Mouse (Mus musculus) megakaryocyte, embryonic 14.5 days (primary cell): ENCODE results near the gene Rad50. TPM values are rescaled to one million over a fixed set of nuclear protein-coding genes. Genes with fewer than 3 reads are reported as not detected.

Experiments used
- H3K27me3 ChIP-seq: replicated peaks from 2 replicates; pipeline ENCODE3; 2012; ENCODE audit warnings: inconsistent platforms
- H3K36me3 ChIP-seq: replicated peaks from 2 replicates; pipeline ENCODE3; 2012; ENCODE audit warnings: low read length, inconsistent platforms, mixed read lengths
- H3K4me1 ChIP-seq: 2 replicates; pipeline ENCODE4 v1.6.1; 2012; ENCODE audit warnings: inconsistent platforms
- H3K4me3 ChIP-seq: replicated peaks from 2 replicates; pipeline ENCODE3; 2012; ENCODE audit warnings: moderate library complexity, mild to moderate bottlenecking, inconsistent platforms
- H3K9me3 ChIP-seq: 2 replicates; pipeline ENCODE4 v1.6.1; 2012; ENCODE audit warnings: inconsistent platforms
- FLI1 ChIP-seq: IDR thresholded peaks from 2 replicates; pipeline ENCODE4 v1.6.1; 2012; ENCODE audit warnings: low read length, inconsistent platforms, mixed read lengths
- GATA1 ChIP-seq: IDR thresholded peaks from 3 replicates; pipeline ENCODE4 v1.6.1; 2012; ENCODE audit warnings: mixed read lengths, low read length, inconsistent platforms, borderline replicate concordance
- polyA plus RNA-seq: library from polyadenylated mRNA; stranded (reverse); fragments of >175 nt; gene quantifications from 2 replicates; pipeline ENCODE4 v1.2.3, GENCODE M21; 2012; ENCODE audit warnings: low replicate concordance; ENCODE audit not compliant: insufficient read depth

Rad50 gene
- polyA plus RNA-seq, 1 experiment, result 3.2 TPM

DNA sequence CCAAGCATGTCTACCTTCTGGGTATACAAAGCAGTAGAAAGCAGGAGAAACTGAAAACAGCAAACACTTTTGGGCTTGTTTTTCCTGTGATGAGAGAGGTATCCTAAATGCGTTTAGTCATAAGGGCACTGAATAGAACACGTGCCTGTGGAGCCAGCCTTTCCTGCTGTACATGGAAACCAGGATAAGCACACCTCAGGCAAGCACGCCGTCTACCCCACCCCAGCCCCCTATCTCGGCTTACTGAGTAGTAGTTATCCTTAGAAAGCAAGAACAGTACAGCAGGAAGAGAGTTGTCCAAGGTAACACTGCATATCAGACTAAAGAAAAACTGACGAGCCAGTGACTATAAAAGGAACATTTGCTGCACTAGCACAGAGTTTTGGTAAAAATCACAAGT is 49.3 kb downstream of the Rad50 start:
- Histone ChIP-seq H3K27me3 (no peaks in the 10 kb centered on the region), H3K4me1 (peaks cover 87% of the 10 kb centered on the region), H3K36me3 (peaks cover 49% of the 10 kb centered on the region), H3K4me3 (no peak overlapping the region), H3K9me3 (no peaks in the 10 kb centered on the region)
- no peak for TF ChIP-seq FLI1
- TF ChIP-seq GATA1, result no peak

- no peaks in the 10 kb centered on the region for H3K27me3 ChIP-seq
- H3K4me1 ChIP-seq, result peaks cover 83% of the 10 kb centered on the region
- peak overlapping the region; percentile 67 for H3K4me3 ChIP-seq
- H3K36me3 ChIP-seq, result peaks cover 53% of the 10 kb centered on the region
- no peaks in the 10 kb centered on the region for H3K9me3 ChIP-seq
- no peak for TF ChIP-seq GATA1
- TF ChIP-seq FLI1, result no peak
Measured at GRCm38 (mm10) chr11:53657381-53657780, 49.7 kb downstream of the Rad50 start.

GRCm38 (mm10) chr11:53656558-53657202 is 50.4 kb downstream of the Rad50 start:
- Histone ChIP-seq H3K4me1 (peaks cover 80% of the 10 kb centered on the region), H3K9me3 (no peaks in the 10 kb centered on the region), H3K27me3 (no peaks in the 10 kb centered on the region), H3K4me3 (peak overlapping the region; percentile 87), H3K36me3 (peaks cover 56% of the 10 kb centered on the region)
- TF ChIP-seq FLI1, result no peak
- TF ChIP-seq GATA1, result no peak

- Histone ChIP-seq H3K4me1 (peaks cover 83% of the 10 kb centered on the region), H3K4me3 (peak overlapping the region; percentile 15), H3K27me3 (no peaks in the 10 kb centered on the region), H3K9me3 (no peaks in the 10 kb centered on the region), H3K36me3 (peaks cover 58% of the 10 kb centered on the region)
- TF ChIP-seq FLI1, result no peak
- no peak; the same call in 2 of the 3 replicates for TF ChIP-seq GATA1
Measured at GRCm38 (mm10) chr11:53655043-53655442, 52.1 kb downstream of the Rad50 start.

GRCm38 (mm10) chr11:53652427-53652826 is 54.7 kb downstream of the Rad50 start:
- Histone ChIP-seq H3K9me3 (no peaks in the 10 kb centered on the region), H3K4me3 (no peak overlapping the region), H3K36me3 (peaks cover 76% of the 10 kb centered on the region), H3K4me1 (peaks cover 66% of the 10 kb centered on the region), H3K27me3 (no peaks in the 10 kb centered on the region)
- no peak for TF ChIP-seq FLI1
- no peak for TF ChIP-seq GATA1

DNA sequence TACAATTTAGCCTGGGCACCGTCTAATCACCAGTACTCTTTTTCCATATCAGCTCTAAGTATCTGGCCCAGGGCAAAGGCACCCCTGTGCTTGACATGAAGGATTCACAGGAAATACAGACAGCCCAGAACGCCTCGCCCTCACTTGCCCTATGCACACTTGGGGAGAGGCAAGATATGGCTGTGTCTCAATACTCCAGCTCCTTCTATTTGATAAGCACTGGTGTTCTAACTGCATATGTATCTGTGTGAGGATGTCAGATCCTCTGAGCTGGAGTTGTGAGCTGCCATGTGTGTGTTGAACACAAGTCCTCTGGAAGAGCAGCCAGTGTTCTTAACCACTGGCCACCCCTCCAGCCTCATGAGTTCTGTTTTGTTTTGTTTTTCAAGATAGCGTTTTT is 55.7 kb downstream of the Rad50 start:
- peaks cover 79% of the 10 kb centered on the region for H3K36me3 ChIP-seq

GRCm38 (mm10) chr11:53644017-53644416 is 63.1 kb downstream of the Rad50 start:
- Histone ChIP-seq H3K4me3 (no peak overlapping the region), H3K4me1 (peaks cover 23% of the 10 kb centered on the region), H3K36me3 (peaks cover 20% of the 10 kb centered on the region), H3K27me3 (peaks cover 4% of the 10 kb centered on the region), H3K9me3 (peaks cover 7% of the 10 kb centered on the region; the same call in 1 of the 2 replicates)
- TF ChIP-seq GATA1 (no peak), FLI1 (no peak)

More for the DNA sequence above, 55.7 kb downstream of the Rad50 start:
- TF ChIP-seq GATA1 (no peak), FLI1 (no peak)
- Histone ChIP-seq H3K9me3 (no peaks in the 10 kb centered on the region), H3K4me1 (peaks cover 64% of the 10 kb centered on the region), H3K4me3 (no peak overlapping the region), H3K27me3 (no peaks in the 10 kb centered on the region)

- Histone ChIP-seq H3K27me3 (peaks cover 4% of the 10 kb centered on the region), H3K9me3 (peaks cover 7% of the 10 kb centered on the region; the same call in 1 of the 2 replicates), H3K4me1 (peaks cover 23% of the 10 kb centered on the region), H3K4me3 (no peak overlapping the region), H3K36me3 (peaks cover 8% of the 10 kb centered on the region)
- TF ChIP-seq FLI1 (no peak), GATA1 (no peak)
Measured at GRCm38 (mm10) chr11:53642744-53643279, 64.3 kb downstream of the Rad50 start.

DNA sequence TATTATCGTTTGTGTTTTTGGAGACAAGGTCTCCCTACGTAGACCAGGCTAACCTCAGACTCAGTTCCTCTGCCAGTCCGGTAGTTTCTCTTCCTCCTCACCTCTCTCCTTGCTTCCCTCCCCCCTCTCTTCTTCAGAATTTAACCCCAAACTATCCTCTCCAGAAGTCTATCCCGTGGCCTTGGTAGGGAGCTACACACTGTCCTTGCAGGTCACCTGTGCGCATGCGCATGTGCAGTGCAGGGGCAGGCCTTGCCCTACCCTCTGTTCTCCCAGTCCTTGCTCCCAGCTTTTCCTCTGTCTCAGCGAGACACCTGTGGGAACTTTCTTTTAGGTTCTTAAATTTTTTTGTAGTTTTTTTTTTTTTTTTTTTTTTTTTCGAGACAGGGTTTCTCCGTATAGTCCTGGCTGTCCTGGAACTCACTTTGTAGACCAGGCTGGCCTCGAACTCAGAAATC is 69.3 kb downstream of the Rad50 start:
- Histone ChIP-seq H3K36me3 (no peaks in the 10 kb centered on the region), H3K27me3 (peaks cover 20% of the 10 kb centered on the region), H3K4me1 (peaks cover 45% of the 10 kb centered on the region), H3K9me3 (peaks cover 6% of the 10 kb centered on the region; the same call in 1 of the 2 replicates), H3K4me3 (no peak overlapping the region)
- no peak for TF ChIP-seq FLI1
- no peak for TF ChIP-seq GATA1

- Histone ChIP-seq H3K4me1 (peaks cover 50% of the 10 kb centered on the region), H3K36me3 (no peaks in the 10 kb centered on the region)
- TF ChIP-seq FLI1 (no peak), GATA1 (no peak)
Measured at GRCm38 (mm10) chr11:53637046-53637802, 69.9 kb downstream of the Rad50 start.

More at GRCm38 (mm10) chr11:53637046-53637802, 69.9 kb downstream of the Rad50 start:
- Histone ChIP-seq H3K4me3 (no peak overlapping the region), H3K27me3 (peaks cover 20% of the 10 kb centered on the region), H3K9me3 (peaks cover 1% of the 10 kb centered on the region; the same call in 1 of the 2 replicates)
